Mouse (Mus musculus) granulocyte monocyte progenitor cell, adult 5-6 weeks (primary cell): Measurements from ENCODE around the gene Ugt2a3. TPM values are rescaled to one million over a fixed set of nuclear protein-coding genes. Genes with fewer than 3 reads are reported as not detected.
"Not testable (repeated sequence)": the region's sequence is repeated elsewhere in the genome, so short reads cannot be mapped to it uniquely, and the experiment has no call there.

Experiments
- ATAC-seq: replicated peaks from 2 replicates; pipeline ENCODE4 v1.8.0; 2016; ENCODE audit warnings: mild to moderate bottlenecking, moderate TSS enrichment, inconsistent platforms; ENCODE audit not compliant: poor library complexity, severe bottlenecking
- total RNA-seq, 2 experiments: library from RNA; stranded (forward) in 1 of 2; stranded (reverse) in 1 of 2; fragments of 200-712, 200-1000 nt in 1 of 2; fragments of >200 nt in 1 of 2; fragmentation: Nextera tagmentation in 1 of 2; gene quantifications; 2 replicates each; pipeline ENCODE4 v1.2.3; 2014 to 2017

Gene Ugt2a3
- total RNA-seq (2014; fragmentation: Nextera tagmentation): not detected in 2 replicates
- total RNA-seq (2017): not detected in 2 replicates

- ATAC-seq: no peak
Measured at GRCm38 (mm10) chr5:87336961-87337697, at the start of gene Ugt2a3. Gene Ugt2a3 (minus strand): TSS chr5:87337195.

GRCm38 (mm10) chr5:87380234-87380633 is 43.2 kb upstream of the Ugt2a3 start:
- ATAC-seq: no peak

GRCm38 (mm10) chr5:87379825-87380224 is 42.8 kb upstream of the Ugt2a3 start:
- ATAC-seq: no peak

- ATAC-seq: no peak
Measured at GRCm38 (mm10) chr5:87375874-87376383, 38.9 kb upstream of the Ugt2a3 start.

GRCm38 (mm10) chr5:87373502-87373863 is 36.5 kb upstream of the Ugt2a3 start:
- ATAC-seq: no peak

GRCm38 (mm10) chr5:87372788-87373501 is 36.0 kb upstream of the Ugt2a3 start:
- not testable (repeated sequence) for ATAC-seq

- no peak for ATAC-seq
Measured at GRCm38 (mm10) chr5:87350350-87350749, 13.4 kb upstream of the Ugt2a3 start.

- ATAC-seq: not testable (repeated sequence)
Measured at GRCm38 (mm10) chr5:87349150-87349549, 12.2 kb upstream of the Ugt2a3 start.

- ATAC-seq: not testable (repeated sequence)
Measured at GRCm38 (mm10) chr5:87347479-87348078, 10.6 kb upstream of the Ugt2a3 start.

- ATAC-seq: no peak
Measured at GRCm38 (mm10) chr5:87340461-87340860, 3.5 kb upstream of the Ugt2a3 start.

- no peak for ATAC-seq
Measured at GRCm38 (mm10) chr5:87335199-87335598, 1.8 kb downstream of the Ugt2a3 start.

- ATAC-seq: no peak
Measured at GRCm38 (mm10) chr5:87333584-87333983, 3.4 kb downstream of the Ugt2a3 start.

GRCm38 (mm10) chr5:87311392-87311791 is 25.6 kb downstream of the Ugt2a3 start:
- ATAC-seq: no peak

GRCm38 (mm10) chr5:87286180-87286579 is 50.8 kb downstream of the Ugt2a3 start:
- not testable (repeated sequence) for ATAC-seq

- ATAC-seq: not testable (repeated sequence)
Measured at GRCm38 (mm10) chr5:87275986-87276385, 61.0 kb downstream of the Ugt2a3 start.

GRCm38 (mm10) chr5:87275581-87275980 is 61.4 kb downstream of the Ugt2a3 start:
- no peak for ATAC-seq

Other genes starting within 250 kb of the Ugt2a3 start
- gene Ugt2b36, start 244.6 kb downstream of the Ugt2a3 start, total RNA-seq (2014; fragmentation: Nextera tagmentation): not detected in 2 replicates
- gene Ugt2b36, start 244.6 kb downstream of the Ugt2a3 start, total RNA-seq (2017): not detected in 2 replicates
- gene Ugt2b5, start 196.9 kb downstream of the Ugt2a3 start, total RNA-seq (2014; fragmentation: Nextera tagmentation): not detected in 2 replicates
- gene Ugt2b5, start 196.9 kb downstream of the Ugt2a3 start, total RNA-seq (2017): not detected in 2 replicates
- not detected in 2 replicates for gene Ugt2b37, start 82.4 kb downstream of the Ugt2a3 start, total RNA-seq (2014; fragmentation: Nextera tagmentation)
- gene Ugt2b37, start 82.4 kb downstream of the Ugt2a3 start, total RNA-seq (2017): not detected in 2 replicates
- not detected in 2 replicates for gene Ugt2b38, start 87.0 kb upstream of the Ugt2a3 start, total RNA-seq (2014; fragmentation: Nextera tagmentation)
- not detected in 2 replicates for gene Ugt2b38, start 87.0 kb upstream of the Ugt2a3 start, total RNA-seq (2017)
- not detected in 2 replicates for gene Ugt2a2, start 145.1 kb upstream of the Ugt2a3 start, total RNA-seq (2014; fragmentation: Nextera tagmentation)
- gene Ugt2a2, start 145.1 kb upstream of the Ugt2a3 start, total RNA-seq (2017): not detected in 2 replicates
- not detected in 2 replicates for gene Gm43638, start 149.6 kb upstream of the Ugt2a3 start, total RNA-seq (2014; fragmentation: Nextera tagmentation)
- gene Gm43638, start 149.6 kb upstream of the Ugt2a3 start, total RNA-seq (2017): not detected in 2 replicates
- gene Ugt2a1, start 153.7 kb upstream of the Ugt2a3 start, total RNA-seq (2014; fragmentation: Nextera tagmentation): not detected in 2 replicates
- gene Ugt2a1, start 153.7 kb upstream of the Ugt2a3 start, total RNA-seq (2017): not detected in 2 replicates
- gene Sult1b1, start 201.0 kb upstream of the Ugt2a3 start, total RNA-seq (2014; fragmentation: Nextera tagmentation): not detected in 2 replicates
- gene Sult1b1, start 201.0 kb upstream of the Ugt2a3 start, total RNA-seq (2017): not detected in 2 replicates
- not detected in 2 replicates for gene Sult1d1, start 231.8 kb upstream of the Ugt2a3 start, total RNA-seq (2014; fragmentation: Nextera tagmentation)
- not detected in 2 replicates for gene Sult1d1, start 231.8 kb upstream of the Ugt2a3 start, total RNA-seq (2017)